Comparison of ENCODE assay signal across 9 mouse cellular contexts in the genomic region with DNA sequence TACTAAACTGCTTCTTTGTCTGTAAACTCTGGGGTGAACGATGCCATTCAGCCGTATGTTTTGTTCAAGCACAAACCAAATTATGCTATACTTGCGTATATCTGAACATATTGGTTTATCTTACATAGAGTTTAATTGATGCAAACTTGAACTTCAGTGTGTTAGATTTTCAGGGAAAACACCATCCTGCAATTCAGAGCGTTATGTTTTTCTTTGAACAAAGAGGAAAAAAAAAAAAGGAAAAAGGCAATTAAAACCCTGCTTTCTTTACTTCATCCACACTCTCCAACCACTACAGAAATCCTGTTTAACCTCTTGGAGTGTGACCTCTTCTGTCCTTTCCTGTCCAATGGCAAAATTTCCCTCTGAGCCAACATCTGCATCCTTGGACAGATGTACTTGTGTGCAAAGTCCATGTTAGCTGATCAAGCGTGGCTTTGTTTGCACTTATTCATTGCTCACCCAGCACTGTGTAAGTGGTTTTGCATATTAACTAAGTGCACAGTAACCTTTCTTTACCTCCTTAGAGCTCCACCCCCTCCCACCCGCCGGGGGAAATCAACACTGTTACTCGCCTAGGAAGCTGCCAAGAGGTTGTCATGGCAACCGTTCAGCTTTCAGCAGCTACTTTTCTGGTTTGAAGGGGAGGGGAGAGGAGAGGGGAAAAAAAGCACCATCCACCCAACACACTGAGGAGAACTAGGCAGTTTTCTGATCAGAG.
DNase-seq lines count a peak whose midpoint lies in the region; ATAC-seq and TF ChIP-seq lines count a peak whose summit lies in the region.
"Had no signal": no experiment of that assay in that cellular context is flagged by ENCODE, and none has a peak within 500 bp of the region (broad histone marks: within the 10 kb centered on the region; RNA-seq: fewer than 3 reads in every experiment).

No protein-coding gene starts in this region.

- TF ChIP-seq CTCF in liver, embryonic 14.5 days (IDR thresholded peaks at IDR 0.05; ENCODE audit: low read depth), result no peak

- peak; percentile 29 for DNase-seq in urinary bladder, postnatal 14 days (ENCODE audit: low spot score)
- no peak for DNase-seq in urinary bladder, postnatal 10 days (ENCODE audit: low spot score)
- peak; percentile 87 for DNase-seq in layer of hippocampus, adult 11-12 months (ENCODE audit: low spot score)
- DNase-seq in liver, embryonic 14.5 days (ENCODE audit: low read depth in 3 of 3, low spot score in 3 of 3), result peak in 2 of 3 experiments; percentile 10 to 25
- peak; percentile 57 for DNase-seq in testis, postnatal 10 days (ENCODE audit: low spot score)

- TF ChIP-seq EP300 in liver, embryonic 14.5 days (IDR thresholded peaks at IDR 0.05; ENCODE audit: low read depth), result no peak

- peak; percentile 75 for ATAC-seq in embryonic facial prominence, embryonic 15.5 days (ENCODE audit: insufficient number of reproducible peaks, low FRiP score, low TSS enrichment, low read depth)
- peak; percentile 70 to 72 for ATAC-seq in hematopoietic stem cell, adult 5-6 weeks (replicated peaks in 1 of 2; ENCODE audit: insufficient read depth in 1 of 2, low FRiP score in 2 of 2, low TSS enrichment in 1 of 2, low read depth in 1 of 2, poor library complexity in 2 of 2, severe bottlenecking in 2 of 2)
- ATAC-seq in liver, embryonic 14.5 days (ENCODE audit: insufficient read depth), result peak; percentile 51; the same call in 1 of the 2 replicates
- peak; percentile 95 for ATAC-seq in neural tube, embryonic 13.5 days (ENCODE audit: low read depth)

- H3K27ac ChIP-seq in embryonic facial prominence, embryonic 15.5 days (replicated peaks), result no peak overlapping the region
- no peak overlapping the region for H3K27ac ChIP-seq in liver, embryonic 14.5 days
- peak overlapping the region; percentile 84 for H3K27ac ChIP-seq in neural tube, embryonic 13.5 days (replicated peaks)

- peak overlapping the region; percentile 37 for H3K4me2 ChIP-seq in embryonic facial prominence, embryonic 15.5 days (replicated peaks)
- no peak overlapping the region for H3K4me2 ChIP-seq in liver, embryonic 14.5 days (ENCODE audit: low read depth)
- peak overlapping the region; percentile 39 for H3K4me2 ChIP-seq in neural tube, embryonic 13.5 days

- 20% methylated on average over 9 of the region's 9 CpGs for WGBS in embryonic facial prominence, embryonic 15.5 days
- WGBS in liver, embryonic 14.5 days (ENCODE audit: insufficient replicate concordance), result 27% methylated on average over 9 of the region's 9 CpGs
- 15% methylated on average over 9 of the region's 9 CpGs for WGBS in neural tube, embryonic 13.5 days

- peaks cover 32% of the 10 kb centered on the region for H3K4me1 ChIP-seq in embryonic facial prominence, embryonic 15.5 days
- H3K4me1 ChIP-seq in liver, embryonic 14.5 days (replicated peaks; ENCODE audit: control insufficient read depth in 2 of 2, insufficient read depth in 2 of 2, low read length in 1 of 2), result peaks cover 0 to 7% of the 10 kb centered on the region in 2 experiments; a peak in 2 of 4 replicates
- peaks cover 44% of the 10 kb centered on the region for H3K4me1 ChIP-seq in neural tube, embryonic 13.5 days (replicated peaks)

- H3K9me3 ChIP-seq in embryonic facial prominence, embryonic 15.5 days (replicated peaks), result no peaks in the 10 kb centered on the region
- no peaks in the 10 kb centered on the region for H3K9me3 ChIP-seq in liver, embryonic 14.5 days (ENCODE audit: control insufficient read depth, low read length)
- H3K9me3 ChIP-seq in neural tube, embryonic 13.5 days, result no peaks in the 10 kb centered on the region

- H3K36me3 ChIP-seq in embryonic facial prominence, embryonic 15.5 days, result no peaks in the 10 kb centered on the region
- no peaks in the 10 kb centered on the region for H3K36me3 ChIP-seq in liver, embryonic 14.5 days (replicated peaks; ENCODE audit: control insufficient read depth, insufficient read depth, low read depth)
- no peaks in the 10 kb centered on the region for H3K36me3 ChIP-seq in neural tube, embryonic 13.5 days

- no peaks in the 10 kb centered on the region for H3K27me3 ChIP-seq in embryonic facial prominence, embryonic 15.5 days
- H3K27me3 ChIP-seq in liver, embryonic 14.5 days (ENCODE audit: control insufficient read depth, insufficient read depth, low read length), result no peaks in the 10 kb centered on the region
- H3K27me3 ChIP-seq in neural tube, embryonic 13.5 days, result no peaks in the 10 kb centered on the region

- peak overlapping the region; percentile 4 for H3K4me3 ChIP-seq in embryonic facial prominence, embryonic 15.5 days (replicated peaks)
- no peak overlapping the region for H3K4me3 ChIP-seq in liver, embryonic 14.5 days (ENCODE audit: insufficient read depth in 1 of 2, low read depth in 2 of 2, low read length in 2 of 2)
- H3K4me3 ChIP-seq in neural tube, embryonic 13.5 days, result no peak overlapping the region
- H3K4me3 ChIP-seq: myocyte had no signal

- H3K9ac ChIP-seq in embryonic facial prominence, embryonic 15.5 days, result no peak overlapping the region
- H3K9ac ChIP-seq in liver, embryonic 14.5 days (replicated peaks), result no peak overlapping the region
- no peak overlapping the region for H3K9ac ChIP-seq in neural tube, embryonic 13.5 days
